Mouse (Mus musculus): ENCODE results near the gene Dapk3.

The Dapk3 gene

GRCm38 (mm10) chr10:81182336-81183333, at the start of gene Dapk3:
Gene Dapk3, plus strand, starts transcription at chr10:81183005.
- in situ Hi-C loops (cut with MboI; ENCODE audit: unreplicated experiment in 2 of 2), result no loop called here

- in situ Hi-C loops (cut with MboI; ENCODE audit: unreplicated experiment in 2 of 2), result loop anchor here in 1 of 2 experiments (5.0 kb wide), 1 partner anchor 33 kb away; the partner anchor contains the start of gene Pias4
These were observed 48.6 kb upstream of the Dapk3 start for GRCm38 (mm10) chr10:81134181-81134587.

- in situ Hi-C loops (cut with MboI; ENCODE audit: unreplicated experiment in 2 of 2), result loop anchor here in 1 of 2 experiments (5.0 kb wide), 1 partner anchor 32 kb away; the partner anchor contains the start of gene Pias4
These were observed 47.7 kb upstream of the Dapk3 start, which contains the start of gene Zbtb7a for GRCm38 (mm10) chr10:81134966-81135681. Gene Zbtb7a, plus strand, starts transcription at chr10:81135220.

GRCm38 (mm10) chr10:81135831-81136705, 46.7 kb upstream of the Dapk3 start:
- in situ Hi-C loops (cut with MboI; ENCODE audit: unreplicated experiment in 2 of 2), result no loop called here

GRCm38 (mm10) chr10:81136706-81137231, 46.0 kb upstream of the Dapk3 start:
- in situ Hi-C loops (cut with MboI; ENCODE audit: unreplicated experiment in 2 of 2), result no loop called here

- in situ Hi-C loops (cut with MboI; ENCODE audit: unreplicated experiment in 2 of 2), result no loop called here
These were observed 45.3 kb upstream of the Dapk3 start for GRCm38 (mm10) chr10:81137252-81138130.

- in situ Hi-C loops (cut with MboI; ENCODE audit: unreplicated experiment in 2 of 2), result no loop called here
These were observed 44.5 kb upstream of the Dapk3 start for GRCm38 (mm10) chr10:81138131-81138782.

GRCm38 (mm10) chr10:81138821-81139528, 43.8 kb upstream of the Dapk3 start:
- in situ Hi-C loops (cut with MboI; ENCODE audit: unreplicated experiment in 2 of 2), result no loop called here

GRCm38 (mm10) chr10:81139529-81139846, 43.3 kb upstream of the Dapk3 start:
- in situ Hi-C loops (cut with MboI; ENCODE audit: unreplicated experiment in 2 of 2), result no loop called here

GRCm38 (mm10) chr10:81140005-81140404, 42.8 kb upstream of the Dapk3 start:
- in situ Hi-C loops (cut with MboI; ENCODE audit: unreplicated experiment in 2 of 2), result no loop called here

- in situ Hi-C loops (cut with MboI; ENCODE audit: unreplicated experiment in 2 of 2), result no loop called here
These were observed 41.9 kb upstream of the Dapk3 start for GRCm38 (mm10) chr10:81140717-81141454.

- in situ Hi-C loops (cut with MboI; ENCODE audit: unreplicated experiment in 2 of 2), result no loop called here
These were observed 41.2 kb upstream of the Dapk3 start for GRCm38 (mm10) chr10:81141455-81142210.

- in situ Hi-C loops (cut with MboI; ENCODE audit: unreplicated experiment in 2 of 2), result no loop called here
These were observed 40.2 kb upstream of the Dapk3 start for GRCm38 (mm10) chr10:81142551-81142981.

GRCm38 (mm10) chr10:81143157-81143633, 39.6 kb upstream of the Dapk3 start:
- in situ Hi-C loops (cut with MboI; ENCODE audit: unreplicated experiment in 2 of 2), result no loop called here

GRCm38 (mm10) chr10:81143845-81144437, 38.9 kb upstream of the Dapk3 start:
- in situ Hi-C loops (cut with MboI; ENCODE audit: unreplicated experiment in 2 of 2), result no loop called here

GRCm38 (mm10) chr10:81144667-81145066, 38.1 kb upstream of the Dapk3 start:
- in situ Hi-C loops (cut with MboI; ENCODE audit: unreplicated experiment in 2 of 2), result no loop called here
